Mouse (Mus musculus): Measurements from ENCODE around the gene Gm20696. TPM values are rescaled to one million over a fixed set of nuclear protein-coding genes. Genes with fewer than 3 reads are reported as not detected.

Gene Gm20696
- polyA plus RNA-seq, 1 experiment from 2014 or later, result 0.03 TPM

Other genes with a start within 250 kb of the Gm20696 start
- gene Foxp1, start 144.1 kb downstream of the Gm20696 start, polyA plus RNA-seq (2018), result 33.2 to 38.9 TPM (median 36.0 TPM) in 3 replicates
- gene Eif4e3, start within 50 bp of the Gm20696 start, polyA plus RNA-seq (2018), result 20.9 to 25.3 TPM (median 21.1 TPM) in 3 replicates
- not detected in 3 replicates for gene Gpr27, start 25.9 kb upstream of the Gm20696 start, polyA plus RNA-seq (2018)
- gene Prok2, start 59.6 kb upstream of the Gm20696 start, polyA plus RNA-seq (2018), result not detected in 3 replicates